Mouse (Mus musculus) gastrocnemius, postnatal 4 days (tissue): ENCODE measurements around the gene Usp29. TPM values are rescaled to one million over a fixed set of nuclear protein-coding genes. Genes with fewer than 3 reads are reported as not detected.
"Not testable (repeated sequence)": the region's sequence is repeated elsewhere in the genome, so short reads cannot be mapped to it uniquely, and the experiment has no call there.

ENCODE experiments used
- DNase-seq, 2 experiments: peaks; one replicate each; pipeline ENCODE4 v3.0.0; 2021 to 2022; ENCODE audit warnings: low spot score in 2 of 2, mixed read lengths in 2 of 2
- total RNA-seq, 2 experiments: library from RNA; stranded (reverse); gene quantifications; 2 replicates each; pipeline ENCODE4 v1.2.3; 2021

The Usp29 gene
- total RNA-seq, 2 experiments from 2014 or later, result 26.6 to 33.7 TPM

- no peak for DNase-seq
These were observed 29.8 kb downstream of the Usp29 start for GRCm38 (mm10) chr7:6760170-6760569.

DNA sequence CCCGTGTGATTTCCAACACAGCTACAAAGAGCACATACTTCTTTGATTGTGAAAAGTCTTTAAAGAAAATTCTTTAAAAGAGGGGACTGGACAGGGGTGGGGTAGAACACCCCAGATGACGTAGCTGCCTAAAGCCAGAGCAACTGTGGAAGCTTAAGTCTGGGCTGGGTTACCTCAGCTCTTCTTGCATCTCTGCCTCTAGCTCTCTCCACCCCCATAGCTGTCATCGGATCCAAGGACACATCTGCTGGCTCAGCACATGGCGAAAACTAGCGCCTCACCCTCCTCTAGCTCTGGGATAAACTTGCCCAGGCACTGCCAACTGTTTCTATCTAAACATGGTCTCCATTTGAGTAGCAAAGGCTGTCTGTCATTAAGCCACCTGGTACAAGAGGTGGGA lies 34.9 kb downstream of the Usp29 start:
- DNase-seq, result no peak

DNA sequence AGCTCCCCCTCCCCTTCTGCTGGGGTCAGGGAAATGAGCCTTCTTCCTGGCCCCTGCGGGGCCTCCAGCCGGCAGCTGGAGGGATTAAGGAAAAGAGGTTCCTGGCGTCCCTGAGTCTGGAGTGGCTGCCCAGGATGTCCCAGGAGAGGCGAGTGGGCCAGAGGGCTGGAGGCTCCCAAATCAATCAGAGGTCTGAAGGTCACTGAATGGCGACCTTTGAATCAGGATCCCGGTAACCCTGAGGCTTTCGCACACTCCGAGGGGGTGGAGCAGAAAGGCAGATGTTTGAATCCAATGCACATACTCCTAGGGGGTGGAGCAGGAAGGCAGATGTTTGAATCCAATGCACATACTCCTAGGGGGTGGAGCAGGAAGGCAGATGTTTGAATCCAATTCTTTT lies 39.9 kb downstream of the Usp29 start:
- peak in 1 of 2 experiments; percentile 70 for DNase-seq

DNA sequence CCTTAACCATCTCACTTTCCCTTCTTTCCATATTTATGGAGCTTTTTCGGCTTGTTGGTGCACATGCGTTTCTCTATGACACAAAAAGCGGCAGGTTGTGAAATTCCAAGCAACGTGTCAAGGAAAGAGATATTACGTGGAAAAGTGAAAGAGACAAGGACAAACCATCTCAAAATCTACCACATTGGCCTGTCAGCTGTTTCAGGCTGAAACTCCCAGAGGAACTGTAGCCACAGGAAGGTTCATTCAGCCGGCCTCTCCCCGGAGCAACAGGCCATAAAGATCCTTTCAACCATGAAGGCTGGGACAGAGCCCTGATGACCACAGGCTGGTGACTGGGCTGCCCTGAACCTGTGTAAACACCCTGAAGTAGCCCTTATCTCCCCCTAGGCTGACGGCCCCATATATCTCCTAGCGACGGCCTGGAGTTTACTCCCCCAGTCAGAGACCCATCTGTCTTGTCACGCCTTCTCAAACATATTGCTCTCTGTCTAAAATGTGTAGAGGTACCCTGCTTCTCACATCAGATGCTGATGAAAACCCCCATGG lies 43.6 kb downstream of the Usp29 start:
- DNase-seq, result not testable (repeated sequence)

DNA sequence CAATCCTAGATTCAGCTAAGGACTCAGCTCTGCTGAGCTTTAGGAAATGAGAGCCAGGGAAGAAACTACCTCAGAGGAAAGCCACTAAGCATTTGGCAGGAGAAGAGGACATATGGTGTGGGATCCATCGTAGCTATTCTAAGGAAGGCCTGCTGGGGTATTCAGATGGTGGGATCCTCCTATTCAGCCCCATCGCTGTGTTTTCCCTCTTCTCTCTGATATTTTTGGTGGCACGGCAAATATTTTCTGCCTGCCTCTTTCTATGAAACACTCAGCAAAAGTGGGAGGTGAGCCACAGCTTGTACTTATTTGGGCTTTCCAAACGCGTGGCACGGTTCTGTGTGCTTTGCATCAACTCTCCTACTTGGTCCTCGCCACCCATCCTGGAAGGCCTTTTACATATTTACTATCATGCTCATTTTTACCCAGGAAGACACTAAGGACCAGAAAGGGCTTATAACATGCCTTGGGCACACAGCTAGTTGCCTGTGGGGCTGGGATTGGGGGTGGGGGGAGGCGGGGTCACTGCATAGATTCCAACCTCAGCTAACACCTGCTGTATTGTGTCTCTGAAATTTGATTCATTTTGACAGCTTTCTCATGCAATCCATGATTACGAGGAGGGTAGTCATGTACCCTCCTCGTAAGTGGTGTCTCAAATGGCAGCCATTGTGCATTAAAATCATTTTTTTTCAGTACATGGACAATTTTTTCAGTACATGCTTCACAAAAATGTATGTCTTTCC lies 46.1 kb downstream of the Usp29 start:
- DNase-seq, result no peak

DNA sequence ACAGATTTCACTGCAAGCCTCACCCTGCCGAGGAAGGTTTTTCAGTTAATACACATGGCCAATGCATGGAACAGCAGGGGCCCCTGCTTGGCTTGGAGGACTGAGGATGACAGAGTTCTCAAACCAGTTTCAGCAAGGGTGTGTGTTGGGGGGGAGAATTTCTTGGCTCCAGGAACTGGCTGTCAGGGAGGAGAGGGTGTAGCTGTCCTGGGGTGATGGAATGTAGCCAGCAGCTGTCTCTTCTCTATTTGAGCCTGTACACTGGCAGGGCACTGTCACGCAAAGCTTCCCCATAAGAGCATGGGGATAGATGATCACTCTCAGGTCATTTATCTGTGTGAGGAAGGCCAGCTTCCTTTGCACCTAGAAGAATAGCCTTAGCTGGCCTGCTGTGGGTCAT lies 46.7 kb downstream of the Usp29 start:
- DNase-seq, result peak; percentile 35 to 49

GRCm38 (mm10) chr7:6777689-6778088 lies 47.3 kb downstream of the Usp29 start:
- DNase-seq, result no peak

- DNase-seq, result no peak
These were observed 48.8 kb downstream of the Usp29 start for GRCm38 (mm10) chr7:6779172-6779571.

DNA sequence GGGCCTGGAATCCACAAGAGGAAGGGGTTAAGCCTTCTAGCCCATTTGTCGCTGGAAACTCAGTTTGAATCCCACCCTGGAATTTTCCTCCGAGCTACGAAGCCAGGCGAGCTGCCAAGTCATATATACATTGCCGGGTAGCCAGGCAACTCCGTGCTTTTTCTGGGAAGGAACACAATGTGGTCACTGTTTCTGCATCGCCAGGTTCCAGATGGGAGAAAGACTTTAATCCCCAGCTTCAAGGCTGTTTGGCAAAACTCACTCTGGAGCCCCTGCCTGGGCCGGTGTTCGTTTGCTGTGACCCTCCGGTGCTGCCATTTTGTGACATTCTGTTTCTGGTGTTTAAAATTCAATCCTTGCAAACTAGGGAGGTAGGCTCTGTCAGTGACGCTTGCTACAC lies 51.2 kb downstream of the Usp29 start:
- no peak for DNase-seq

DNA sequence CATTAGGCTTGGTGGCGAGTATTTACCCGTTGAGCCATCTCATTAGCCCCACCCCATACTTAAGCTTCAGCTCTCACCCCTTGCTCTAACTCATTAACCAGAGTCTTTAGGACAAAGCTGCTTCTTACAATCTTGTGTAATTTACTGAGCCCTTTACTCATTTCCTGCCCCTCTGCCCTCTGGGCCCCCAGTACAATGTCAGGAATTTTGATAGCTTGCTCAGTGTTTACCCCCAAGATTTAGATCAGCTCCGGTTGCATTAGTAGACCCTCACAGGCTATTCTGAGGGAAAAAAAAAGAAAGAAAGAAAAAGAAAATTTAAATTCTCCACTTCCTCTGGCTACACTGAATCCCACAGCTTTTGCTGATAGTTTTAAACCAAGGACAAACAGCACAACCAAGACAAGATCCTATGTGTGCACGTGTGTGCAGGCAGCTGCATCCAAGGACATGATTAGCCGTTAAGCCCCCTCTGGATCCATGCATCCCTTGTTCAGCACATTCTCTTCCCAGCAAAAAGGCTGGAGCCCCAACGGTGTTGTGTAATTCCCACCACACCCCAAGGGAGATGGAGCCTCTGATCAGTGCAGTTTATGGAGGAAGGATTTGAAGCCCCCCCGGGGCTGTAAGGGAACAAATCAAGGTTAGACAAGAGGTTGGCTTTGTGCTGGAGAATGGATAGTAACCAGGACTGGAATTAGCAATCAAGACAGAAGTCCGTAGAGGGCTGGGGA lies 54.1 kb downstream of the Usp29 start:
- DNase-seq, result peak in 1 of 2 experiments; percentile 57

GRCm38 (mm10) chr7:6787000-6787399 lies 56.6 kb downstream of the Usp29 start:
- no peak for DNase-seq

- DNase-seq, result no peak
These were observed 57.7 kb downstream of the Usp29 start for GRCm38 (mm10) chr7:6788101-6788500.

DNA sequence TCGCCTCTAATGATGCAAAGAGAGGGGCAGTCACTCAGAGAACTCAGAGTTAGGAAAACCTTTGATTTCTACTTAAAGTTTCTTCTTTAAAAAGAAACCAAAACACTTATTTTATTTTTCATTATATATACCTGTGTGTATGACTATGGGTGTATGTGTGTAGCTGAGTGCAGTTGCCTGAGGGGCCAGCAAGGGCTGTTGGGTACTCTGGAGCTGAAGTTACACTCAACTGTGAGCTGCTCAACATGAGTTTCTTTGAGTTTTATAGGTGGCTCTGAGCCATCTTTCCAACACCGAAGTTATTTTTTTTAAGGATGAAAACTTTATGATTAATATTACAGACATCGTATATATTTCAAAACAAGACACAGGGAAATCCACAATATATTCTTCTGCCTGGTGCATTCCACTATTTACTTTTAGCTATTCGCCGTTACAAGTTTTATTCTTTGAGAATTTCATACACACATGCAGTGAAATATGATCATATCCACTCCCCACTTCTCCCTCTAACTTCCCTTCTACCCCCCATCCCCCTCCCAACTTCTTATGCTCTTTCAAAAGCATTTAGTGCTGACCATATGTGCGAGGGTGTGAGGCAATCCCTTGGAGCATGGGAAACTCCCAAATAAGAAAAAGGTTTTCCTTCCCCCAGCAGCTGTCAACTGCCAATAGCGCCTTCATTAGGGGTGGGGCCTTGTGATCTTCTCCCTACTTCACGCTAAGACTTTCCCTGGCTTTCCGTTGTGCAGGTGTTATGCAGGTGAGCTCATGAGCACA lies 61.1 kb downstream of the Usp29 start:
- no peak for DNase-seq

DNA sequence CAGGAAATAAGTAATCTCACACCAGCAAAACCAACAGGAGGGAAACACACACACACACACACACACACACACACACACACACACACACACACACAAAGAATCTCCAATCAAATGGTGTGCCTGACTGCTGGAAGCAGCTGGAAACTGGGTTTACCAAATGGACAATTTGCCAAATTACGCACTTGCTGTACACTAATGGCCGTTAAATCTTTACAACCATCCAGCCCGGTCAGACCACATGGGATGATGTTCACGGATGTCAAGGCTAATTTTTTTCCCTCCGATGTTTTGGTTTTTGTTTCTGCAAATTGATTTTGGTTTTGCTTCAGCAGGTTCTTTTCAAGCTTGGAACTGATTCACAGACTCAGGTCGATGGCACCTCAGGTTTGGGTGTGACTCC lies 62.9 kb downstream of the Usp29 start:
- no peak for DNase-seq

- DNase-seq, result no peak
These were observed 63.4 kb downstream of the Usp29 start for GRCm38 (mm10) chr7:6793811-6794210.

- DNase-seq, result no peak
These were observed 67.0 kb downstream of the Usp29 start for GRCm38 (mm10) chr7:6797408-6797807.

- no peak for DNase-seq
These were observed 68.9 kb downstream of the Usp29 start for GRCm38 (mm10) chr7:6799105-6799805.

DNA sequence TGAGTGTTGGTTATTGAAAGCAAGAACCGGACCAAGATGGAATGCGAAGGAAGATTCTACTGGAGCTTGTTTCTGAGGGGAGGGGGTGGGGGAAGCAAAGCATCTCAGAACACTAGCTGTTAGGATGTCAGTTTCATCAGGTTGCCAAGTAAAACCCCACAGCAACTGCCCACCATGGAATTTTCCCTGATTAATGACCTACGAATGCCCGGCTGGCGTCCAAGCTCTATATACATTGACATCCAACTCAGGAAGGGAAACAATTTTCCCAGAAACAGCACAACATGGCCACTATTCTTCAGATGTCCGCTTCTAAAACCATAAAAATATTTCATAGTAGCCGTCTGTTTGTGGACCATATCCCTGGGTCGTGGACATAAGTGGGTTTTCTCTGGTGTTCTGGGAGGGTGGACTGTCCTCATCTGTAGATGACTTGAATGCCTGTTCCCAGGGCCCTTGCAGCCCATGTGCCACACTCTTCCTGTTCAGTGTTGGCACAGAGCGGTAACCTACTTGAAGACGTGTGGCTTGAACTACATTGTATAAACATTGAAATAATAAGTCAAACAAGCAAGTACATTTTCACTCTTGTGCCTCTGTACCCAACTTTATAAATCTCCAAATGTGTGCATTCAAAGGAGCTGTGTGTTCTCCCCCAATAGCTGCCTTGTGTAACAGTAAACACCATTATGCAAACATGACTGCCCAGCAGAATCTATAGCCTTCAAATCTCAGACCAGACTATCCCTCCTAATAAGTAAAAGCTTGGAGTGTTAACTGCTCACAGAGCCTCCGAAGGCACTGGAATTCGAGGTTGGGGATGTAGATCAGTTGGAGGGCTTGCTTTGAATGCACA lies 70.4 kb downstream of the Usp29 start:
- DNase-seq, result no peak

DNA sequence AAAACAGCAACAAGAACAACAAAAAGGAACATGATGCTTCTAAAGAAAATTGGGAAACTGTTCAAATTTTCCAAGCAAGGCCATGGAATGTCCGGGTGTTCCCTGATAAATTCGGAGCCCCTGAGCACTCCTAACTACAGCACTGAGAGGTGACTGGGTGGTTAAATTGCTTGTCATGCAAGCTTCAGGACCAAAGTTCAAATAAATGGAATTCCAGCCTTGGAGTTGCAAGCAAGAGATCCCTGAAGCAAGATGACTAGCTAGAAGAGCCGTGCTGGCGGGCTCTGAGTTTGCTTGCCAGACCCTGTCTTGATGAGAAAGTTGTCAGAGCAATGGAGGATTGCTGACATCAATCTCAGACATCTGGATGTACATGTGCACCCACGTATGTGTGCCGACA lies 71.3 kb downstream of the Usp29 start:
- DNase-seq, result no peak

- DNase-seq, result no peak
These were observed 80.2 kb downstream of the Usp29 start for GRCm38 (mm10) chr7:6810556-6810955.
